Mouse (Mus musculus) heart, adult 2 months (tissue): ENCODE measurements at regions not wholly inside any gene's neighbourhood (a gene's known extent, or its start where the extent isn't known, plus 50 kb on each side); places are given as distances from the start of the nearest gene placed in this dataset.

Experiments used
- EP300 ChIP-seq: fragments of 200-500 bp; IDR thresholded peaks from 2 replicates; pipeline ENCODE4 v1.6.1; 2011; ENCODE audit warnings: low read depth, low read length, control low read depth; ENCODE audit not compliant: insufficient read depth
- POLR2A ChIP-seq: fragments of 200-500 bp; IDR thresholded peaks from 2 replicates; pipeline ENCODE4 v1.6.1; 2011; ENCODE audit warnings: mild to moderate bottlenecking, low read depth, low read length, control low read depth; ENCODE audit not compliant: insufficient read depth

DNA sequence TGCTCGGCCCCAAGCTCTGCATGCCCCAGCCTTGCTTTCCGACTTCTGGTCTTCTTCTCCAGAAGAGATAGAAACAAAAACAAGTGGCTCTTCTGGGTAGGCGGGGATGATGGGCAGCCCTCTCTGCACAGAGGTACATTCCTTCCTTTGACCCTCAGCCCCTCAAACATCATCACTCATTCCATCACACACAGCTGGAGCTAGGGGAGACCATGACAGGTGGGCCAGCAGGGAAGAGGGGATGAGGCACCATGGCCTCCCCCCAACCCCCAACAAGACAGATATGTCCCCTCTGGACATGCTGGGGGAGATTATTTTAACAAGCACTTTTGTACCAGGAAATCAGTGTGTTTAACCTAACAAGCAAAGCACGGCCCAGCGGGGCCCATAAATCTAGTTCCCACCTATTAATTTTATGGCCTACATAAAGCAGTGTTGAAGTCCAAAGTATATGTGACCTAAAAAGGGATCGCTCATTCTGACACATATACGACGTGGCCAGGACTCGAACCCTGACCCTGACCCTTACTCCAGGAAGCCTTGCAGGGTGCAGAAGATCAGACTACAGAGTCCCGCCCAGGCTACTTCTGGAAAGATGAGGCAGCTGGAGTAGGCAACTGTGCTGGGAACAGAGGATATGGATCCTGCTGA is 183.7 kb downstream of the Cyp26b1 start:
- TF ChIP-seq POLR2A (no peak), EP300 (no peak)
